ENCODE assay signal across 17 mouse cellular contexts in genomic region chr8:108024331-108024730, GRCm38 (mm10).
DNase-seq lines count a peak whose midpoint lies in the region; ATAC-seq lines count a peak whose summit lies in the region.
"Had no signal": no experiment of that assay in that cellular context is flagged by ENCODE, and none has a peak within 500 bp of the region (broad histone marks: within the 10 kb centered on the region; RNA-seq: fewer than 3 reads in every experiment).

No protein-coding gene starts in this region.

- intact Hi-C loops in left cerebral cortex, postnatal 4 days (cut with DNase I), result no loop called here

- peak; percentile 27 for DNase-seq in forebrain, embryonic 14.5 days (ENCODE audit: low spot score)
- no peak for DNase-seq in forebrain, embryonic 11.5 days (ENCODE audit: low spot score)
- peak; percentile 6 for DNase-seq in left cerebral cortex, postnatal 4 days
- DNase-seq in left cerebral cortex, adult 9 months (ENCODE audit: low spot score in 2 of 2), result no peak
- DNase-seq in brain, embryonic 18.5 days (ENCODE audit: low read depth, low spot score), result peak; percentile 30
- no peak for DNase-seq in limb, embryonic 10.5 days (ENCODE audit: low spot score)
- DNase-seq in spleen, postnatal 10 days (ENCODE audit: low spot score in 2 of 2), result no peak
- no peak for DNase-seq in adrenal gland, postnatal 4 days (ENCODE audit: low spot score in 2 of 2)
- DNase-seq: cerebellum, postnatal 25 days; heart, adult 2 months; heart, postnatal 14 days; layer of hippocampus, postnatal 36 days; thymus, postnatal 36 days had no signal

- H3K4me3 ChIP-seq in forebrain, embryonic 14.5 days (ENCODE audit: low read depth, low read length), result no peak overlapping the region
- no peak overlapping the region for H3K4me3 ChIP-seq in forebrain, embryonic 11.5 days (ENCODE audit: low read depth, low read length)
- no peak overlapping the region for H3K4me3 ChIP-seq in limb, embryonic 10.5 days
- H3K4me3 ChIP-seq: erythroblast, embryonic 14.5 days; heart, adult 2 months; liver, embryonic 12.5 days; megakaryocyte, embryonic 14.5 days; neural tube, embryonic 13.5 days had no signal

- no peaks in the 10 kb centered on the region for H3K36me3 ChIP-seq in forebrain, embryonic 14.5 days (ENCODE audit: control insufficient read depth, insufficient read depth, low read length)
- H3K36me3 ChIP-seq in forebrain, embryonic 11.5 days (ENCODE audit: control insufficient read depth, insufficient read depth, low read length), result no peaks in the 10 kb centered on the region
- no peaks in the 10 kb centered on the region for H3K36me3 ChIP-seq in limb, embryonic 10.5 days
- H3K36me3 ChIP-seq: liver, embryonic 12.5 days; neural tube, embryonic 13.5 days had no signal

- H3K4me2 ChIP-seq in forebrain, embryonic 14.5 days (ENCODE audit: low read length), result no peak overlapping the region
- H3K4me2 ChIP-seq in forebrain, embryonic 11.5 days (ENCODE audit: low read depth, low read length, severe bottlenecking), result no peak overlapping the region
- H3K4me2 ChIP-seq: liver, embryonic 12.5 days; neural tube, embryonic 13.5 days had no signal

- H3K9me3 ChIP-seq in forebrain, embryonic 14.5 days (replicated peaks; ENCODE audit: control insufficient read depth, low read length), result 0 out of 2 replicates have a peak, but pooled peaks cover 3% of the 10 kb centered on the region
- H3K9me3 ChIP-seq in forebrain, embryonic 11.5 days (ENCODE audit: control insufficient read depth, low read length), result no peaks in the 10 kb centered on the region
- no peaks in the 10 kb centered on the region for H3K9me3 ChIP-seq in limb, embryonic 10.5 days (replicated peaks)
- H3K9me3 ChIP-seq: liver, embryonic 12.5 days; neural tube, embryonic 13.5 days had no signal

- 66% methylated on average over 4 of the region's 4 CpGs for WGBS in forebrain, embryonic 14.5 days
- WGBS in forebrain, embryonic 11.5 days, result 78% methylated on average over 4 of the region's 4 CpGs
- WGBS in limb, embryonic 10.5 days, result 12% methylated on average over 4 of the region's 4 CpGs

- ATAC-seq in forebrain, embryonic 14.5 days, result no peak
- no peak for ATAC-seq in forebrain, embryonic 11.5 days (replicated peaks; ENCODE audit: low FRiP score)
- ATAC-seq: liver, embryonic 12.5 days had no signal

- H3K4me1 ChIP-seq in forebrain, embryonic 14.5 days (ENCODE audit: control insufficient read depth, insufficient read depth, low read length), result no peaks in the 10 kb centered on the region
- no peaks in the 10 kb centered on the region for H3K4me1 ChIP-seq in forebrain, embryonic 11.5 days (replicated peaks; ENCODE audit: control insufficient read depth, insufficient read depth, low read length)
- peaks cover 85% of the 10 kb centered on the region for H3K4me1 ChIP-seq in limb, embryonic 10.5 days
- H3K4me1 ChIP-seq: liver, embryonic 12.5 days; megakaryocyte, embryonic 14.5 days had no signal

- H3K27me3 ChIP-seq in forebrain, embryonic 14.5 days (replicated peaks; ENCODE audit: control insufficient read depth, insufficient read depth, low read length), result no peaks in the 10 kb centered on the region
- no peaks in the 10 kb centered on the region for H3K27me3 ChIP-seq in forebrain, embryonic 11.5 days (ENCODE audit: control insufficient read depth, insufficient read depth, low read length)
- no peaks in the 10 kb centered on the region for H3K27me3 ChIP-seq in limb, embryonic 10.5 days (ENCODE audit: low read depth, poor library complexity, severe bottlenecking)
- H3K27me3 ChIP-seq: liver, embryonic 12.5 days; megakaryocyte, embryonic 14.5 days; neural tube, embryonic 13.5 days had no signal

- H3K9ac ChIP-seq in forebrain, embryonic 14.5 days (ENCODE audit: low read length), result no peak overlapping the region
- no peak overlapping the region for H3K9ac ChIP-seq in forebrain, embryonic 11.5 days (ENCODE audit: low read length)
- H3K9ac ChIP-seq: liver, embryonic 12.5 days; neural tube, embryonic 13.5 days had no signal

- no peak overlapping the region for H3K27ac ChIP-seq in forebrain, embryonic 14.5 days (ENCODE audit: low read depth, low read length)
- H3K27ac ChIP-seq in forebrain, embryonic 11.5 days (ENCODE audit: low read depth, low read length), result no peak overlapping the region
- H3K27ac ChIP-seq in limb, embryonic 10.5 days, result peak overlapping the region; percentile 44
- H3K27ac ChIP-seq: heart, adult 2 months; liver, embryonic 12.5 days; neural tube, embryonic 13.5 days had no signal

Comparison
In these comparisons a context has a peak if more than half of its experiments do, and no peak if none do; other contexts are left out.
1. DNase-seq: peak in forebrain, embryonic 14.5 days (single experiment), left cerebral cortex, postnatal 4 days (single experiment) and brain, embryonic 18.5 days (single experiment); none in forebrain, embryonic 11.5 days (single experiment), left cerebral cortex, adult 9 months (0 of 2), limb, embryonic 10.5 days (single experiment), spleen, postnatal 10 days (0 of 2) and adrenal gland, postnatal 4 days (0 of 2).